Mouse (Mus musculus): ENCODE results near the gene Zfp488. TPM values are rescaled to one million over a fixed set of nuclear protein-coding genes. Genes with fewer than 3 reads are reported as not detected.

Zfp488 gene
- polyA plus RNA-seq, 1 experiment from 2014 or later: 0.43 TPM

- Histone ChIP-seq H3K9ac (replicated peaks; ENCODE audit: low read length) (no peak overlapping the region), H3K27ac (replicated peaks; ENCODE audit: low read depth, low read length) (no peak overlapping the region), H3K4me2 (ENCODE audit: low read depth, low read length) (peak overlapping the region; percentile 98), H3K36me3 (replicated peaks; ENCODE audit: control insufficient read depth, insufficient read depth, low read depth, low read length) (no peaks in the 10 kb centered on the region), H3K9me3 (replicated peaks; ENCODE audit: control insufficient read depth, low read length) (no peaks in the 10 kb centered on the region), H3K4me3 (ENCODE audit: low read depth, low read length) (peak overlapping the region; percentile 58), H3K4me1 (ENCODE audit: control insufficient read depth, insufficient read depth, low read length) (peaks cover 3% of the 10 kb centered on the region; the same call in 1 of the 2 replicates), H3K27me3 (ENCODE audit: control insufficient read depth, insufficient read depth, low read length) (peaks cover 35% of the 10 kb centered on the region)
- 3% methylated on average over 8 of the region's 8 CpGs for WGBS
- DNase-seq (ENCODE audit: low spot score) (no peak), ATAC-seq (replicated peaks; ENCODE audit: insufficient number of reproducible peaks, low FRiP score, low TSS enrichment, low read depth) (no peak)
These were observed 55.8 kb downstream of the Zfp488 start for GRCm38 (mm10) chr14:33922771-33923167.

GRCm38 (mm10) chr14:33920727-33921559, 57.6 kb downstream of the Zfp488 start:
- DNase-seq (ENCODE audit: low spot score) (no peak), ATAC-seq (replicated peaks; ENCODE audit: insufficient number of reproducible peaks, low FRiP score, low TSS enrichment, low read depth) (no peak)
- Histone ChIP-seq H3K4me3 (ENCODE audit: low read depth, low read length) (no peak overlapping the region), H3K9ac (replicated peaks; ENCODE audit: low read length) (no peak overlapping the region), H3K36me3 (replicated peaks; ENCODE audit: control insufficient read depth, insufficient read depth, low read depth, low read length) (no peaks in the 10 kb centered on the region), H3K27me3 (ENCODE audit: control insufficient read depth, insufficient read depth, low read length) (peaks cover 35% of the 10 kb centered on the region), H3K9me3 (replicated peaks; ENCODE audit: control insufficient read depth, low read length) (no peaks in the 10 kb centered on the region), H3K27ac (replicated peaks; ENCODE audit: low read depth, low read length) (no peak overlapping the region), H3K4me2 (ENCODE audit: low read depth, low read length) (no peak overlapping the region), H3K4me1 (ENCODE audit: control insufficient read depth, insufficient read depth, low read length) (peaks cover 3% of the 10 kb centered on the region; the same call in 1 of the 2 replicates)
- 23% methylated on average over 14 of the region's 14 CpGs for WGBS

Other genes with a start within 250 kb of the Zfp488 start
- 3.6 and 3.9 TPM in 2 replicates for gene Gdf10, start 55.2 kb downstream of the Zfp488 start, polyA plus RNA-seq (2014; fragmentation: Nextera tagmentation; extraction: Ambion mirVana)
- not detected in 2 replicates for gene Gdf2, start 37.7 kb downstream of the Zfp488 start, polyA plus RNA-seq (2014; fragmentation: Nextera tagmentation; extraction: Ambion mirVana)
- gene Rbp3, start 24.8 kb downstream of the Zfp488 start, polyA plus RNA-seq (2014; fragmentation: Nextera tagmentation; extraction: Ambion mirVana): not detected in 2 replicates
- gene Gm30083, start 36.4 kb upstream of the Zfp488 start, polyA plus RNA-seq (2014; fragmentation: Nextera tagmentation; extraction: Ambion mirVana): not detected in 2 replicates
- gene Gm5460, start 38.0 kb upstream of the Zfp488 start, polyA plus RNA-seq (2014; fragmentation: Nextera tagmentation; extraction: Ambion mirVana): not detected in 2 replicates
- not detected in 2 replicates for gene Antxrl, start 73.9 kb upstream of the Zfp488 start, polyA plus RNA-seq (2014; fragmentation: Nextera tagmentation; extraction: Ambion mirVana)
- gene Anxa8, start 107.2 kb upstream of the Zfp488 start, polyA plus RNA-seq (2014; fragmentation: Nextera tagmentation; extraction: Ambion mirVana): 5.3 and 6.6 TPM in 2 replicates
- gene A630023A22Rik, start 124.0 kb upstream of the Zfp488 start, polyA plus RNA-seq (2014; fragmentation: Nextera tagmentation; extraction: Ambion mirVana): not detected in 2 replicates
- gene Npy4r, start 173.7 kb upstream of the Zfp488 start, polyA plus RNA-seq (2014; fragmentation: Nextera tagmentation; extraction: Ambion mirVana): 0.20 TPM in 1 of 2 replicates, not detected in the other
- 0.32 and 0.36 TPM in 2 replicates for gene Gprin2, start 222.9 kb upstream of the Zfp488 start, polyA plus RNA-seq (2014; fragmentation: Nextera tagmentation; extraction: Ambion mirVana)
- 0.06 TPM in 1 of 2 replicates, not detected in the other for gene Syt15, start 240.8 kb upstream of the Zfp488 start, polyA plus RNA-seq (2014; fragmentation: Nextera tagmentation; extraction: Ambion mirVana)